Mouse (Mus musculus): ENCODE measurements at regions not wholly inside any gene's neighbourhood (a gene's known extent, or its start where the extent isn't known, plus 50 kb on each side); places are given as distances from the start of the nearest gene placed in this dataset.

DNA sequence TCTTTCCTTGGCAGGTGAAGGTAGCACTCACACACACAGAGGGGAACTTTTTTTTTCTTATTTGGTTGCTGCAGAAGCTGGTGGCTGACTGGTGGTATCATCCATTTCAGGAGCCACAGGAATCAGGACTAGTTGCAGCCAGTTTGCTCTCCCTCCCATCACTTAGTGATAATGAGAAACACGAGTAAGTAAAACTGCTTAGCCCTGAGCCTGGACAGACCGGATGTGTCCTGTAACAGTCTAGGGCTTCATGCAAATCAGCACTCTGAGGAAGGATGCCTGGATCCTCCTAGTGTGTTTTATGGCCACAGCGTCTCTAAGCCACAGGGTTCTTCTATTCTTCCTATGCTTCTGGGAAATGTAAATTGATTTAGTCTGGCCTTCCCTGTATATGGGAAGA lies 397.2 kb upstream of the Adgrl2 start:
- no peaks in the 10 kb centered on the region for H3K36me3 ChIP-seq (replicated peaks)
- peaks cover 6% of the 10 kb centered on the region; the same call in 1 of the 2 replicates for H3K4me1 ChIP-seq
- no peaks in the 10 kb centered on the region for H3K9me3 ChIP-seq
- peak overlapping the region; percentile 10; the same call in 1 of the 2 replicates for H3K27ac ChIP-seq (replicated peaks)
- peak; percentile 29 for DNase-seq (ENCODE audit: low spot score)
- WGBS: 27% methylated on average over 3 of the region's 3 CpGs
- H3K27me3 ChIP-seq (replicated peaks; ENCODE audit: low read depth, poor library complexity, severe bottlenecking): no peaks in the 10 kb centered on the region
- H3K4me3 ChIP-seq: no peak overlapping the region

DNA sequence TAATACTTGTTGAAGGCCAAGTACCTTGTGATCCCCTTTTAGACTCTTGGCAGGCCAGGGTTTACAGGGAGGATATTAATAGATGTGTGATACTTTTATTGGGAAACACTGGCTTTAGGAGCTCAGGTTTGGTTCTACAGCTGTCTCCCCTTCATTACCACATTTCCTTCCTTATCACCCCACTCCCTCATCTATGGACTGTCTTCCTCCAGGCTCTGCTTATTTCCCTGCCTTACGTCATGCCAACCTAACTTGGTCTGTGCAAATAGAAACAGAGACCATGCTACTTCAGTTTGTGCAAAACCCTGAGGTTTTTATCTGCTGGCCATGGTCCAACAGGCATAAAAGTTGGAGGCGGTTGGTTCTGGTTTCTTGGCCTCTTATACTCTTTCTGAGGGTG lies 395.7 kb upstream of the Adgrl2 start:
- H3K4me3 ChIP-seq: no peak overlapping the region
- 94% methylated on average over 2 of the region's 2 CpGs for WGBS
- no peak for DNase-seq (ENCODE audit: low spot score)

DNA sequence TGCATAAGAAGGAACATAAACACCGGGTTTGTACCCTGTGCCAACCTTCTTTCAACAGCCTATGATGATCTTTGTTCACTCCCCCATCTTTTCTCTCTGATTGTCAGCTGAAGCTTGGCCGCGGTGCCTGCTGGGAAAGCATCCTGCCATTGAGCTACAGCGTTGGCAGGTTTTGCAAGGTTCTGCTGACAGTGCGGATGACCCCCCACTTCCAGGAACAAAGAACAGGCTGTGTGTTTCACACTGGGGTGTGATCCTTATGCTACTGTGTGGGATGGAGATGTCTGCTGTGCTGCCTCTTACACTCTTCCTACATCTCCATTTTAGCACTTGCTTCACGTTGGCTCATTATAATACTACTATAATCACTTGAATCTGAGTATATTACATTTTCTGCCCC lies 395.0 kb upstream of the Adgrl2 start:
- WGBS: 50% methylated on average over 6 of the region's 6 CpGs
- H3K9me3 ChIP-seq: no peaks in the 10 kb centered on the region
- peaks cover 6% of the 10 kb centered on the region; the same call in 1 of the 2 replicates for H3K4me1 ChIP-seq
- H3K36me3 ChIP-seq (replicated peaks): no peaks in the 10 kb centered on the region
- no peak overlapping the region for H3K27ac ChIP-seq (replicated peaks)
- no peak for DNase-seq (ENCODE audit: low spot score)
- no peak overlapping the region for H3K4me3 ChIP-seq
- H3K27me3 ChIP-seq (replicated peaks; ENCODE audit: low read depth, poor library complexity, severe bottlenecking): no peaks in the 10 kb centered on the region

More for the DNA sequence above, 395.7 kb upstream of the Adgrl2 start:
- Histone ChIP-seq H3K36me3 (replicated peaks) (no peaks in the 10 kb centered on the region), H3K9me3 (no peaks in the 10 kb centered on the region), H3K27me3 (replicated peaks; ENCODE audit: low read depth, poor library complexity, severe bottlenecking) (no peaks in the 10 kb centered on the region), H3K4me1 (peaks cover 6% of the 10 kb centered on the region; the same call in 1 of the 2 replicates), H3K27ac (replicated peaks) (no peak overlapping the region)

DNA sequence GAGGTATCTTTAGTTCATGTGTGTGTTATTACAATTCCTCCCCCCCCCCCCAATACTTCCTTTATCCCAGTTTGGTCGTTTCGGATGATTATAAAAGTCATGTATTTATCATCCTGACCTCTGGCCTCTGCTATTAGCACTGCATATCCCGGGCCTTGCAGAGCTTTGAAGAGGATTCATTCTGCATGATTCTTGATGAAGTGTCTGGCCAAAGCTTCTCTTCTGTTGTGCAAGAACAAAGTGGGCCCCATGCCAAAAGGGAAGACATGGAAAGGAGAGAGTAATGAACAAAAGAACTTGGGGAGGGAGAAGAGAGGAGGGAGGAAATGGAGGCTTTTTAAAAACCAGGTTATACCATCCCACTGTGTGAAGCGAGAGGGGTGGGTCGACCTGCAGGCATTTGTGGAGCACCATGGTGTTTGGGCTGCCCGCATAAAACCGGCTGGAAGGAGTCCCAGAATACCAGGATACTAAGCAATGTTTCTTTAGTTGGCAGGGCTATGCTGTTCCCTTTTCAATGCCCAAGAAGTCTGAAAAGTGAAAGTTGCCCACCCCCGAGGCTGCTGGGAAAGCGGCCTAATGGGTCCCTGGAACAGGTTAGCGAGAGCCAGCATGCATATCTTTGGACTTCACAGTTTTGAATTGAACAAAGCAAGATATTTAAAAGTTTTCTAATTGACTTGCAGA lies 391.3 kb upstream of the Adgrl2 start:
- Histone ChIP-seq H3K9me3 (no peaks in the 10 kb centered on the region), H3K4me1 (peaks cover 4% of the 10 kb centered on the region; the same call in 1 of the 2 replicates), H3K36me3 (replicated peaks) (no peaks in the 10 kb centered on the region), H3K27me3 (replicated peaks; ENCODE audit: low read depth, poor library complexity, severe bottlenecking) (no peaks in the 10 kb centered on the region), H3K4me3 (no peak overlapping the region), H3K27ac (replicated peaks) (no peak overlapping the region)
- 80% methylated on average over 10 of the region's 10 CpGs for WGBS
- no peak for DNase-seq (ENCODE audit: low spot score)

DNA sequence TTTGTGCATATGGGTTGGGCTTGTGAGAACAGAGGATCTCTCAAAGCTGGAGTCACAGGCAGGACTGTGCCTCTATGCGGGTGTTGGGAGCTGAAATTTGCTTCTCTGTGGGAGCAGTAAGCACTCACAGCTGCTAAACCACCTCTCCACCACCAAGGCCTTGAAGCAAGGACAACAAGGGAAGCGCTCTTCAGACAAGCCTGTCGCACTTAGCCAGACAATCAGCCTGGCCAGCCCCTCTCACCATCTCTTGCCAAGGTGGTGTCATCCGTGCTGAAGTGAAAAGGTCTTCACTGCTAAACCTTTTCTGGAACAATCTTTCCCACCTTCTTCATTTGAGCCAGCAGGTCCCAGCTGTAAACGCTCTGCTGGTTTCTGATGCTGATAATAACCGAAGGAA lies 390.7 kb upstream of the Adgrl2 start:
- Histone ChIP-seq H3K4me1 (peaks cover 4% of the 10 kb centered on the region; the same call in 1 of the 2 replicates), H3K27ac (replicated peaks) (no peak overlapping the region), H3K36me3 (replicated peaks) (no peaks in the 10 kb centered on the region), H3K9me3 (no peaks in the 10 kb centered on the region), H3K27me3 (replicated peaks; ENCODE audit: low read depth, poor library complexity, severe bottlenecking) (no peaks in the 10 kb centered on the region), H3K4me3 (no peak overlapping the region)
- 76% methylated on average over 6 of the region's 6 CpGs for WGBS
- no peak for DNase-seq (ENCODE audit: low spot score)

DNA sequence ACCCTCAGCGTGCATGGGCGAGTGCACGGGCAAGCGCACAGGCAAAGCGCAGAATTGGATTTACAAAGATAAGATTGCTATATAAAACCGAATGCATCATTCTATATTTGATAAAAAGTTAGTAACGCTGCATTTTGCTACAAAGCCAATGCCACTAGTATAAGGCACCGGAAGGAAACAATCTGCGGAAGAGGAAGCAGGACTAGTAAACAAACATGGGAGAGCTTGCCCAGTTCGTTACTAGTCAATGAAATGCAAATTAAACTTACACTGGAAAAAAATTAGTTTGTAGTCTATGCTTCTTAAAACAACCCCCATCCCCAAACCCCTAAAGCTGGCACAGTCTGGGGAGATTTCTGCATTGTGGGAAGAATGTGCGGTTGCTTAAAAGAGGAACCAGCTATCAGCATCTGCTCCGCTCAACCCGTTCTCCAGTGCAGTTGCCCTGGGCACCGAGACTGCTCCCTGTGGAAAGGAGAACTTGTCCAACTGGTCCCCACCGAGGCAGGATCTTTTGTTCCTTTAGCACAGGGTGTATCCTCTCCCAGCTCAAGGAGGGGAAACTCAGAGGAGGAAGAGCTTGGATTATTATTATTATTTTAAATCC lies 389.6 kb upstream of the Adgrl2 start:
- Histone ChIP-seq H3K36me3 (replicated peaks) (no peaks in the 10 kb centered on the region), H3K9me3 (no peaks in the 10 kb centered on the region), H3K27ac (replicated peaks) (no peak overlapping the region), H3K27me3 (replicated peaks; ENCODE audit: low read depth, poor library complexity, severe bottlenecking) (no peaks in the 10 kb centered on the region), H3K4me1 (peaks cover 4% of the 10 kb centered on the region; the same call in 1 of the 2 replicates), H3K4me3 (no peak overlapping the region)
- 76% methylated on average over 15 of the region's 15 CpGs for WGBS
- no peak for DNase-seq (ENCODE audit: low spot score)

DNA sequence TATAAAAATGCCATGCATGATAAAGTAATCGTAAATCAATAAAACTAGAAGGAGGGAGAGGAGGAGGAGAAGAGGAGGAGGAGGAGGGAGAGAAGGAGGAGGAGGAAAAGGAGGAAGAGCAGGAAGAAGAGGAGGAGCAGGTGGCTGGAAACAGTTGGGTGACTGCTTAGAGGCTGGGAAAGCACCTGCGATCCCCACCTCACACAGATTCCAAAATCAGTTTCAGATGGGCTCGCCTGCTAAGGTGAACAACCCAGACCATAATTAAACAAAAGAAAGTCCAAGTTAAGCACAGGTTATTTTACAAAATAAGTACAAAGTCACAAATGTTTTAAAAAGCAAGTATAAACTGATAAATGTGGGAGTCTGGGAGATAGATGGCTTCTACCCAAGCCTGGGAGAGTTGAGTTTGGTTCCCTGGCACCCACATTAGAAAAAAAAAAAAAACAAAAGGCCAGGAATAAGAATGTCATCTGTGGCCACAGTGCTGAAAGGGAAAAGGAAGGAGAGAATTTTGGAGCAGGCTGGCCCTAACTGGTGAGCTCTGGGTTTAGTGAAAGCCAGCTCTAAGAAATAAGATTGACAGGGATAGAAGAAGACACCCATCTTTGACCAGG lies 389.0 kb upstream of the Adgrl2 start:
- H3K4me1 ChIP-seq: peaks cover 4% of the 10 kb centered on the region; the same call in 1 of the 2 replicates
- no peak overlapping the region for H3K4me3 ChIP-seq
- DNase-seq (ENCODE audit: low spot score): no peak
- H3K9me3 ChIP-seq: no peaks in the 10 kb centered on the region
- no peaks in the 10 kb centered on the region for H3K27me3 ChIP-seq (replicated peaks; ENCODE audit: low read depth, poor library complexity, severe bottlenecking)
- 85% methylated on average over 3 of the region's 3 CpGs for WGBS
- no peaks in the 10 kb centered on the region for H3K36me3 ChIP-seq (replicated peaks)
- no peak overlapping the region for H3K27ac ChIP-seq (replicated peaks)

DNA sequence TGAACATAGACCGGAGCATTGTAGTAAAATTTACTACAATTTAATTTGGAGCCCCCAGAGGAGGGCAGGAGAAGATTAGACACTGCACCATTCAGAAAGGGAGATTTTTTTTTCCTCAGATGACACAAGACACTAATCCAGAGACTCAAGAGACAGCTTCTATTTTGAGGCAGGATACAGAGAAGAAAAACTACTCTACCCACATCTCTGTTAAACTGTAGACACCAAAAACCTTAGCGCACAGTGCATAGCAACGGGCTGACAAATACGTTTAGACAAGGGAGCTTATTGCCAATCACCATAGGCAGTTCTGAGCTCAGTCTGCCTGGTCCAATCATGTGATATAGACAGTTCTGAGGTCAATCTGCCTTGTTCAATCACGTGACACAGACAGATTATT lies 381.1 kb upstream of the Adgrl2 start:
- Histone ChIP-seq H3K27me3 (replicated peaks; ENCODE audit: low read depth, poor library complexity, severe bottlenecking) (no peaks in the 10 kb centered on the region), H3K4me1 (no peaks in the 10 kb centered on the region), H3K4me3 (no peak overlapping the region), H3K36me3 (replicated peaks) (no peaks in the 10 kb centered on the region), H3K27ac (replicated peaks) (no peak overlapping the region), H3K9me3 (no peaks in the 10 kb centered on the region)
- 87% methylated on average over 5 of the region's 5 CpGs for WGBS
- DNase-seq (ENCODE audit: low spot score): no peak

DNA sequence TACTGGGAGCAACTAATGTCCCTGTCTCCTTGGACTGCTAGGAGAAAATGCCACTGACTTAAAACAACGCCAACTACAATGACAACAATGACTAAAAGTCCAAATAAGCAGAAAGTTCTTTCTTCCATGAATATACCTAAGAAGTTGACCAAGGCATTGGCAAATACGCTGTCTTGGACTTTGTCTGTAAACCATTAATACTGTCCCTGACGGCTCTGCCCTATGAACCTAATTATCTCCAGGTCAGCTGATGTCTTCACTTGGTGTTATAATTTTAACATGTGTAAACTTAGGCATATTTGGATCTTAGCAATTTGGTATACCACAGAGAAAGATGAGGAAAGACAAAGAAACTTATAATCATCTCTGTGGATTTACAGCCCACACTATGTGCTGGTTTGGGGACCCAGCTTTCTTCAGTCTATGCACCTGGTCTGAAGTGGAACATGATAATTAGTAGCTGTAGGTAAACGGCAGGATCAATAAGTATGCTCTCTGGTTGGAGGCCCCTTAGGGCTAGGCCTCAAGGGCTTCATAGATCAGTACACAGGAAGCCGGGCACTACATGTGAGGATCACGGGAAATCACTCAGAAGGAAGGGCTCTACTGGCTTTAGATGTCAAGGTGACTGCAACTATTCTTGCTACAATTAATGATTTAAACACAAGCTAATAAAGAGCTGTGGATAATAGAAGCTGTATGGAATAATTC lies 380.3 kb upstream of the Adgrl2 start:
- Histone ChIP-seq H3K36me3 (replicated peaks) (no peaks in the 10 kb centered on the region), H3K27me3 (replicated peaks; ENCODE audit: low read depth, poor library complexity, severe bottlenecking) (no peaks in the 10 kb centered on the region), H3K27ac (replicated peaks) (no peak overlapping the region), H3K9me3 (no peaks in the 10 kb centered on the region), H3K4me1 (no peaks in the 10 kb centered on the region), H3K4me3 (no peak overlapping the region)
- WGBS: 84% methylated on average over 6 of the region's 6 CpGs
- DNase-seq (ENCODE audit: low spot score): no peak

DNA sequence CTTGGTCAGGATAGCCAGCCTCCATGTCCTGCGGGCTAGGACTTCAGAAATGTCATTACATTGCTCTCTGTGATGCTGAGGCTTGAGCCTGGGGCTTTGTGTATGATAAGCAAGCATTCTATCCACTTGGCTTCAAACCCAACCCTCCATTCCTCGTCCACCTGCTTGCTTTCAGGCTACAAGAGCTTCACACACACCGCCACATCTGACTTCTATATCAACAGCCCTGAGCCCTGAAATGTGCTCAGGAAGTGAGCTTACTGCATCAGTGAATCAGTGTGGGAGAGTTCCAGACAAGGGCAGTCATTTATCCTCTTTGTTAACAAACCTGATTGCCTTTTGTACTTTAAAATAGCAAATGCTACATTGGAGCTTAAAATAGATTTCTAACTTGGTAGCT lies 377.5 kb upstream of the Adgrl2 start:
- H3K36me3 ChIP-seq (replicated peaks): no peaks in the 10 kb centered on the region

DNA sequence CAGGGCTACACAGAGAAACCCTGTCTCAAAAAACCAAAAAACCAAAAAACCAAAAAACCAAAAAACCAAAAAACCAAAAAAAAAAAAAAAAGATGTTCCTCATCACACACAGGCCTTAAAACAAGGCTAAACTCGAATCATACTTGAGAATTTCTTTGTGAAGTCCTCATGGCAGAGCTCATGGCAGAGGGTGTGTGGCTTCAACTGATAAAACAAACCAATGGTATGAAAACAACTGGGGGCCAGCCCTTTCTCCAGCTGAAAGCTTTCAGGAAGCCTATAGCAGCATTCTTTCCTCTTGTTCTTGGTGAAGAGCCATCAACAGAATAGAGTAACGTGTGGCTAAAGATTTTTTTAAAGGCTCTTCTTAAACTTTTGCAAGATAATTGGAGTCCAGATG lies 369.8 kb upstream of the Adgrl2 start:
- peaks cover 22% of the 10 kb centered on the region for H3K4me1 ChIP-seq
- no peak overlapping the region for H3K27ac ChIP-seq (replicated peaks)
- WGBS: 76% methylated on average over 2 of the region's 2 CpGs
- H3K27me3 ChIP-seq (replicated peaks; ENCODE audit: low read depth, poor library complexity, severe bottlenecking): no peaks in the 10 kb centered on the region; the same call in 1 of the 2 replicates
- H3K9me3 ChIP-seq: no peaks in the 10 kb centered on the region
- DNase-seq (ENCODE audit: low spot score): no peak
- no peaks in the 10 kb centered on the region for H3K36me3 ChIP-seq (replicated peaks)
- no peak overlapping the region for H3K4me3 ChIP-seq

More for the DNA sequence above, 377.5 kb upstream of the Adgrl2 start:
- WGBS: 79% methylated on average over 3 of the region's 3 CpGs
- no peaks in the 10 kb centered on the region for H3K9me3 ChIP-seq
- peaks cover 5% of the 10 kb centered on the region for H3K4me1 ChIP-seq
- H3K27ac ChIP-seq (replicated peaks): no peak overlapping the region
- H3K27me3 ChIP-seq (replicated peaks; ENCODE audit: low read depth, poor library complexity, severe bottlenecking): no peaks in the 10 kb centered on the region
- no peak overlapping the region for H3K4me3 ChIP-seq
- DNase-seq (ENCODE audit: low spot score): no peak

DNA sequence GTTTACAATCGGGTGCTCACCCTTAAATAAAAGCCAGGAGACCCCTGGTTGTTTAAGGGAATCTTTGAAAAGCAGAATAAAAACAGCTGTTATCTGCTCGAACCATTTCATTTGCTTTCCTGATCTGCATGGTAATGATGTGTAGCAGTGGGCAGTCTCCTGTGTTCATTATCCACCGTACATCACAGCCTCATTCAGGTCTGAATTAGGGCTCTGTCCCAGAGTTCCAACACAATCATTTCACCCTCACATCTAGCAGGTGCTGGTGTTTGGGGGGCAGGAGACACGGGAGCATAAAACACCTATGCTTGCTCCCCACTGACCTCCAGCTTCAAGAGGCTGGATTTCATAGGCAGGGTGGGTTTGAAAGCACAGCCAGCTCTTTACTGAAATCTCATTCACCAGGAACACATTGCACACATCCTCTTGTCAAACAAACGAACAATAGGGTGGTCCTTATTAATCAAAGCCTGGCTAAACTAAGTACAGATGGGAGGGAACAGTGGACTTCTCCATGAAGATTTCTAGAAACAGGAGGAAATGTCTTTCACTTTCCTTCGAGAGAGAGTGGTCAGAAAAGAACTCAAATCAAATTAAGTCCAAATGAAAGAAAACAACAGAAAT lies 368.3 kb upstream of the Adgrl2 start:
- no peak for DNase-seq (ENCODE audit: low spot score)
- no peak overlapping the region for H3K27ac ChIP-seq (replicated peaks)
- WGBS: 48% methylated on average over 6 of the region's 6 CpGs

More for the DNA sequence above, 368.3 kb upstream of the Adgrl2 start:
- Histone ChIP-seq H3K27me3 (replicated peaks; ENCODE audit: low read depth, poor library complexity, severe bottlenecking) (no peaks in the 10 kb centered on the region; the same call in 1 of the 2 replicates), H3K9me3 (no peaks in the 10 kb centered on the region), H3K36me3 (replicated peaks) (no peaks in the 10 kb centered on the region), H3K4me3 (no peak overlapping the region), H3K4me1 (peaks cover 18% of the 10 kb centered on the region)
